Mouse (Mus musculus): Measurements from ENCODE around the gene Gk5.

GRCm38 (mm10) chr9:96196636-96197181 is 77.5 kb downstream of the Gk5 start:
- TF ChIP-seq CTCF (IDR thresholded peaks at IDR 0.05; ENCODE audit: low read depth, low read length) (no peak), POLR2A (IDR thresholded peaks at IDR 0.05; ENCODE audit: insufficient read depth, low read length) (no peak), EP300 (IDR thresholded peaks at IDR 0.05; ENCODE audit: insufficient read depth, low read depth, low read length) (no peak)
